Comparison of ENCODE assay signal across 8 mouse cellular contexts in the genomic region with DNA sequence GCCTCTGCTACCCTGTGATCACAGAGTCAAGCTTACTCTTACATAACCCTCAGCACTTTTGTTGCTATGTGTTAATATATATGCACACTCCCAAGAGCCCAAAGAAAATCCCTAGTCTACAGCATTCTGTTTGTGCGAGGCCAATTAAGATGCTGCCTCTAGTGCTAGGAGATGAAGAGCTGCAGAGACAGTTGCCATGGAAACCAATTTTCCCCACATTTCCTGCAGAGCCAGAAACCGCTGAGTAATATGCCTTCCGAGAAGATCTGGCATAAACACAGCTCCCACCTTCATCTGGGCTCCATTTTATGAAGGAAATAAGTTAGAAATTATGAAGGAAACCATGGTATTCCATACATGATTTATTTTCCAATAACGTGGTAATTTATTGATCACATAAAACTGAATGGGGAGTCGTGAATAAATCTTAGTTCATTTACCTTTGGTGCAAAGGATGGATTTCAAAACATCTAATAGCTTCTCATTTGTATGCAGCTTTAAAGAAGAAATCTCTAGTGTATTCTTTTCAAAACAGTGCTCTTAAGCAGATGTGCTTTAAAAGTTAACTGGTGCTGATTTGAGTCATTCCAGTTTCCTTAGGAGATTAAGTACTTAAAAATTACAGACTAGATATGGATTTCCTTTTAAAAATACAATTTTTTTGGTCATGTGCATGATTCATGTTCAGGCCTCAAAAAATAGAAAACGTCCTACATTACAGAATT. TPM values are rescaled to one million over a fixed set of nuclear protein-coding genes. Genes with fewer than 3 reads are reported as not detected.
A peak's percentile ranks its signal among the peaks of the same experiment; 100 is the strongest.
DNase-seq lines count a peak whose midpoint lies in the region; ATAC-seq lines count a peak whose summit lies in the region.

No protein-coding gene starts in this region.

- 46% methylated on average over 6 of the region's 6 CpGs for WGBS in forebrain, embryonic 10.5 days
- WGBS in neural tube, embryonic 12.5 days, result 32% methylated on average over 6 of the region's 6 CpGs
- 51% methylated on average over 6 of the region's 6 CpGs for WGBS in kidney, embryonic 14.5 days

- no peaks in the 10 kb centered on the region for H3K27me3 ChIP-seq in forebrain, embryonic 10.5 days (ENCODE audit: poor library complexity, severe bottlenecking)
- no peaks in the 10 kb centered on the region for H3K27me3 ChIP-seq in neural tube, embryonic 12.5 days (replicated peaks)
- H3K27me3 ChIP-seq in kidney, embryonic 14.5 days (ENCODE audit: control insufficient read depth, insufficient read depth, low read length), result no peaks in the 10 kb centered on the region

- no peak overlapping the region for H3K4me2 ChIP-seq in neural tube, embryonic 12.5 days (replicated peaks)
- H3K4me2 ChIP-seq in kidney, embryonic 14.5 days (replicated peaks; ENCODE audit: low read depth, low read length), result no peak overlapping the region

- peaks cover 30% of the 10 kb centered on the region for H3K4me1 ChIP-seq in forebrain, embryonic 10.5 days
- peaks cover 14% of the 10 kb centered on the region for H3K4me1 ChIP-seq in neural tube, embryonic 12.5 days
- H3K4me1 ChIP-seq in kidney, embryonic 14.5 days (ENCODE audit: control insufficient read depth, insufficient read depth, low read length), result no peaks in the 10 kb centered on the region

- peak; percentile 71 for DNase-seq in cerebellum, adult 11-12 months
- DNase-seq in forebrain, embryonic 10.5 days (ENCODE audit: extremely low spot score, low spot score), result peak; percentile 47
- DNase-seq in layer of hippocampus, adult 9-10 months (ENCODE audit: low spot score), result peak; percentile 76
- DNase-seq in gastrocnemius, postnatal 14 days, result no peak
- DNase-seq in adipocyte (ENCODE audit: low spot score), result no peak
- DNase-seq in kidney, postnatal 14 days, result no peak

- no peak overlapping the region for H3K9ac ChIP-seq in neural tube, embryonic 12.5 days
- no peak overlapping the region for H3K9ac ChIP-seq in kidney, embryonic 14.5 days (ENCODE audit: low read depth, low read length)

- intact Hi-C loops in gastrocnemius, postnatal 14 days (cut with DNase I; ENCODE audit: low total_unique reads), result no loop called here

- H3K36me3 ChIP-seq in forebrain, embryonic 10.5 days (replicated peaks), result no peaks in the 10 kb centered on the region
- H3K36me3 ChIP-seq in neural tube, embryonic 12.5 days, result no peaks in the 10 kb centered on the region
- H3K36me3 ChIP-seq in kidney, embryonic 14.5 days (ENCODE audit: control insufficient read depth, insufficient read depth, low read length), result no peaks in the 10 kb centered on the region

- H3K27ac ChIP-seq in forebrain, embryonic 10.5 days, result 0 out of 2 replicates have a peak overlapping the region, but pooled peaks have one; percentile 48
- no peak overlapping the region for H3K27ac ChIP-seq in neural tube, embryonic 12.5 days
- H3K27ac ChIP-seq in kidney, embryonic 14.5 days (ENCODE audit: low read depth, low read length), result no peak overlapping the region

- H3K4me3 ChIP-seq in forebrain, embryonic 10.5 days, result no peak overlapping the region
- no peak overlapping the region for H3K4me3 ChIP-seq in neural tube, embryonic 12.5 days
- H3K4me3 ChIP-seq in kidney, embryonic 14.5 days (ENCODE audit: low read length), result no peak overlapping the region

- peak; percentile 90 for ATAC-seq in neural tube, embryonic 12.5 days (ENCODE audit: low FRiP score, low read depth)
- no peak for ATAC-seq in kidney, embryonic 14.5 days (ENCODE audit: low FRiP score, low TSS enrichment)

- no peaks in the 10 kb centered on the region for H3K9me3 ChIP-seq in forebrain, embryonic 10.5 days
- no peaks in the 10 kb centered on the region for H3K9me3 ChIP-seq in neural tube, embryonic 12.5 days
- H3K9me3 ChIP-seq in kidney, embryonic 14.5 days (ENCODE audit: control insufficient read depth, low read length), result no peaks in the 10 kb centered on the region

RNA-seq across cellular contexts. Expression of a gene that starts 26.5 kb away (rescaled TPM):
- polyA plus RNA-seq in forebrain, embryonic 10.5 days (2016; fragmentation: Nextera tagmentation; extraction: Ambion mirVana), result 4.3 and 4.8 TPM in 2 replicates
- polyA plus RNA-seq in neural tube, embryonic 12.5 days (2016; fragmentation: Nextera tagmentation; extraction: Ambion mirVana), result 67.1 and 72.7 TPM in 2 replicates
- polyA plus RNA-seq in kidney, embryonic 14.5 days (2014; fragmentation: Nextera tagmentation; extraction: Ambion mirVana), result 0.44 and 1.1 TPM in 2 replicates
- under 1 TPM; 0.16 to 0.18 TPM for total RNA-seq in gastrocnemius, postnatal 14 days (2021)

Comparison
In these comparisons a context has a peak if more than half of its experiments do, and no peak if none do; other contexts are left out.
1. DNase-seq: peak in cerebellum, adult 11-12 months (single experiment), forebrain, embryonic 10.5 days (single experiment) and layer of hippocampus, adult 9-10 months (single experiment); none in gastrocnemius, postnatal 14 days (single experiment), adipocyte (single experiment) and kidney, postnatal 14 days (single experiment).
2. RNA of a gene that starts 26.5 kb away (polyA plus RNA-seq): 67.1 to 72.7 TPM in neural tube, embryonic 12.5 days; 4.3 to 4.8 TPM in forebrain, embryonic 10.5 days and 0.44 to 1.1 TPM in kidney, embryonic 14.5 days; every median in the first group is over 10 times any median in the second.